Mouse (Mus musculus): ENCODE measurements around the gene Samm50. TPM values are rescaled to one million over a fixed set of nuclear protein-coding genes. Genes with fewer than 3 reads are reported as not detected.

The Samm50 gene
- polyA plus RNA-seq, 1 experiment from 2014 or later = 94.5 TPM

DNA sequence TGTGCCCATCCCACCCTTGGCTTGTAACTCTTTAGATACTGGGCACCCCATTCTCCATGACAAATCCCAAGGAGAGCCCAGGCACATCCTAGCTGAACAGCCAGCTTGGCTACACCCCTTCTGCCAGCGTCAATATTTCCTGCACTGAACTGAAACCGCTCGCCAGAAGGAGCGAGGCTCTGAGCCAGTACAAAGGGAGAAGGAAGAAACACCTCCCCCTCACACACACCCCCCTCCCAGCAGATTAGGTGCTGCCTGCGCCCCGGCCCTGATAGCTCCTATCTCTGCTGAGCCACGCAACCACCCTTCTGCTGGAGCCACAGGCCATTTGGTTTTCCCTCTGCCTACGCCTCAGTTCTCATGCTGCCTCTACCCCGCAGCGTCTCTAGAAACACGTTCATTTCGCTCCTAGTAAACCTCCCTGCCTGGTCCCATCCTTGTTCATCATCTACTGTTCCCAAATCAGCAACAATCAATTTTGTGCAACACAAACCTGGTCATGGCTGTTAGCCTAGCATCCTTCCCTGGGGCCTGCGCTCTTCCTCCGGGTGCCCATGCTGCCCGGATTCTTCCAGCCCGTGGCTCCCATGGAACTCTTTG, 39.2 kb downstream of the Samm50 start:
- 4% methylated on average over 16 of the region's 16 CpGs for WGBS
- peak; percentile 45 for DNase-seq (ENCODE audit: low spot score)
- Histone ChIP-seq H3K27ac (peak overlapping the region; percentile 86), H3K9me3 (no peaks in the 10 kb centered on the region), H3K27me3 (ENCODE audit: insufficient read depth, poor library complexity, severe bottlenecking) (peaks cover 40% of the 10 kb centered on the region), H3K4me3 (peak overlapping the region; percentile 74), H3K4me1 (replicated peaks) (peaks cover 66% of the 10 kb centered on the region), H3K36me3 (no peaks in the 10 kb centered on the region)

DNA sequence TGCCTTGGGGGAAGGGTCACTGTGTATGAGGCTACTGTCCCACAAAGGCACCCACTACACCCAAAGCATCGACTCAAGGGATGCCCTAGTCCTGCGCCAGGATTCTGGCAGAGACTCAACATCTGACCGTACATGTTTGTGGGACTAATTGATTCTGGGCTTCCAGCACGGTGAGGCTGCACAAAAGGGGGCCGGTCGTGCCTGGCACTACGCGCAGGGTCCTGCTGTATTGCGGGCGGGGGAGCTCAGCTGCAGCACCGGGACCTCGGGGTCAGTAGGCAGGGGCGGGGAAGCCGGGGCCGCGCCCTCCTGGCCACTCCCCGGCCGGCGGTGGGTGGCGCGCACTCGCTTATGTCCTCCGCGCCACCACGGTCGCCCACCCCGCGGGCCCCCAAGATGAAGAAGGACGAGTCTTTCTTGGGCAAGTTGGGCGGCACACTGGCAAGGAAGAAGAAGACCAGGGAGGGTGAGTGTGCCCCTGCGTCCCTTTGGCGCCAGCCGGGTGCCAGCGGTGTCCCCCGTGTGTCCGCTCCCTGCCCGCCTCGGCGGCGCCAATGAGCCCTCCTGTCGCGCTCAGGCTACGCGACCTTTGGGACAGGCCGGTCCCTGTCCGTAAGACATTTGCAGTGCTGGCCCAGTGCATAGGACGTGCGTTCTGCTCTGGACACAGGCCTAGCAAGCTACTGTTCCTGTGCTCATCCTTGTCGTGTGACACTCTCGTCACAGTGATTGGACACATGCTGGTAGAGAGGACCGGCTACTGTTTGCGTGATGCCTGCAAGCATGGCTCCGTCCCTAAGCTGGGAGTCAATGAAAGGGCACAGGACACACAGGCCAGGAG, 39.9 kb downstream of the Samm50 start, which contains the start of gene Parvb:
Gene Parvb, plus strand, starts transcription at position 323 of the 841 bp plus-strand sequence.
- Histone ChIP-seq H3K4me1 (replicated peaks) (peaks cover 61% of the 10 kb centered on the region), H3K27ac (peak within 1 kb of the TSS; percentile 86), H3K27me3 (ENCODE audit: insufficient read depth, poor library complexity, severe bottlenecking) (peaks cover 43% of the 10 kb centered on the region), H3K4me3 (peak within 1 kb of the TSS; percentile 74), H3K36me3 (no peaks in the 10 kb centered on the region), H3K9me3 (no peaks in the 10 kb centered on the region)
- peak; percentile 68 for DNase-seq (ENCODE audit: low spot score)
- WGBS = under 1% methylated on average over 53 of the region's 53 CpGs

DNA sequence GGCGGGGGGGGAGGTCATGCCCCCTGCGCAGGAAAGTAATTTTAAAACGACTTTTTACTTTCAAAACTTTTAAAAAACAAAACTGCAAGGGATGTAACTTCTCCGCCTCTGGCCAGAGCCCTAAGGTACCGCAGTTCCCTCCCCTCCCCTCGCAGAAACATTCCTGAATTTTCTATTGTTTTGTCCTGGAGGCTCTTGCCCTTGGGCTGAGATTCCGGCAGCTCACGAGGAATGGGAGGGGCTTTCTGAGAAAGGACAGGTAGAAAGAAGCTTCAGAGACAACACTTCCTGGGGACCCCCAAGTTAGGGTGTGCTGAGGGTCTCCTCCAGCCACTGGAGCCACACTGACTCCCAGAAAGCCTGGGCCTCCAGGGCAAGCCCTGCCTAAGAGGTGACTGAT, 40.6 kb downstream of the Samm50 start:
- Histone ChIP-seq H3K27me3 (ENCODE audit: insufficient read depth, poor library complexity, severe bottlenecking) (peaks cover 49% of the 10 kb centered on the region), H3K36me3 (no peaks in the 10 kb centered on the region), H3K9me3 (no peaks in the 10 kb centered on the region), H3K4me3 (peak overlapping the region; percentile 74), H3K27ac (peak overlapping the region; percentile 86), H3K4me1 (replicated peaks) (peaks cover 62% of the 10 kb centered on the region)
- WGBS = 4% methylated on average over 8 of the region's 8 CpGs
- no peak for DNase-seq (ENCODE audit: low spot score)

DNA sequence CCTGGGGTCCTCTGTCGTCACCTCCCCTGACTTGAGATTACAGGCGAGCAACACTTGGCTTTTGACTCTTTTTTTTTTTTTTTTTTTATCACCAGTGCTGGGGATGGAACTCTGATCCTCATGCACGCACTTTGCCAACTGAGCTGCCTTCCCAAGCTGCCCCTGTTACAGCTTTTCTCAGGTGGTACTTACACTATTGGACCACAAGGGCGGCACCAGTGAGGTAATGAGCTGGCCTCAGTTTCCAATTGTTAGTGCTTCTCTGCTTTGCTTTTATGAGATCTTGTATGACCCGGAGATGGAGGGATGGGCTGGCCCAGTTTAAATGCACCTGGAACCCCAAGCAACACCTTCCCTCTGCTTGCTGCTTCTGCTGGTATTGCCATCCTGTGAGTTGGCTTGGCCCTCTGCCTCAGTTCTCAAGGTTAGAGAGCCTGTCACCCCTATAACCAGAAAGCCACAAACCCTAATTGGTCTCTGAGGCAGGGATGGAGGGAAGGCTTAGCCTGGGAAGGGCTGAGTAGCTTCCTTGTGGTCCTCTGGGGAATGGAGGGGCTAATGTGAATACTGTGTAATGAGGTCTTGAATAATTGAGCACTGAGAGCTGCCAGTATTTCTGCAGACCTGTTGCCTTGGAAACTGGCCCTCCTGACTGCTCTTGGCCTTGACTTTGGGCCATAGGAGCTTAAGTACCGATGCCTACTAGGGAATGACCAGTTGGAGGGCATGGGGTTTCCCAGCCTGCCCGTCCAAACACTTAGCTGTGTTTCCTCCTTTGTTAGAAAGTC, 42.9 kb downstream of the Samm50 start:
- peaks cover 61% of the 10 kb centered on the region for H3K27me3 ChIP-seq (ENCODE audit: insufficient read depth, poor library complexity, severe bottlenecking)
- H3K4me1 ChIP-seq (replicated peaks) = peaks cover 74% of the 10 kb centered on the region
- no peaks in the 10 kb centered on the region for H3K36me3 ChIP-seq
- H3K9me3 ChIP-seq = no peaks in the 10 kb centered on the region
- no peak for DNase-seq (ENCODE audit: low spot score)
- H3K27ac ChIP-seq = peak overlapping the region; percentile 67; the same call in 1 of the 2 replicates
- 82% methylated on average over 7 of the region's 7 CpGs for WGBS
- no peak overlapping the region for H3K4me3 ChIP-seq

DNA sequence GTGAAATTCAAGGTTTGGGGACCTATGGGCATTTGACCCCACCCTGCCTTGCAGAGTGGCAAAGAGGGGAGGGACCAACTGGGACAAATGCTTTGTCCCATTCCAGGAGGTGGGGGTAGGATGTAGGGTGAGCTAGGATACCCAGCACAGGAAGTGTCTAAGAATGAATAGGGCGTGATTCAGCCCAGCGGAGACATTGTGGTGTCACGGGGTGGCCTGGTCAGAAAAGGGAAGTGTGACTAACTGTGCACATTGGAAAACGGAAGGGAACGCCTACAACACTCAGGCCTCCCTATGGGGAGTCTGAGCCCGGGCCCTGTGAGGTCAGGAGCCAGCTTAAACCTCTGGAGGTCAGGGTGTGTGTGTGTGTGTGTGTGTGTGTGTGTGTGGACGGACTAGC, 43.6 kb downstream of the Samm50 start:
- no peaks in the 10 kb centered on the region for H3K9me3 ChIP-seq
- no peak for DNase-seq (ENCODE audit: low spot score)
- peaks cover 55% of the 10 kb centered on the region for H3K27me3 ChIP-seq (ENCODE audit: insufficient read depth, poor library complexity, severe bottlenecking)
- peaks cover 70% of the 10 kb centered on the region for H3K4me1 ChIP-seq (replicated peaks)
- H3K36me3 ChIP-seq = no peaks in the 10 kb centered on the region
- 52% methylated on average over 7 of the region's 7 CpGs for WGBS
- peak overlapping the region; percentile 67; the same call in 1 of the 2 replicates for H3K27ac ChIP-seq
- H3K4me3 ChIP-seq = no peak overlapping the region

DNA sequence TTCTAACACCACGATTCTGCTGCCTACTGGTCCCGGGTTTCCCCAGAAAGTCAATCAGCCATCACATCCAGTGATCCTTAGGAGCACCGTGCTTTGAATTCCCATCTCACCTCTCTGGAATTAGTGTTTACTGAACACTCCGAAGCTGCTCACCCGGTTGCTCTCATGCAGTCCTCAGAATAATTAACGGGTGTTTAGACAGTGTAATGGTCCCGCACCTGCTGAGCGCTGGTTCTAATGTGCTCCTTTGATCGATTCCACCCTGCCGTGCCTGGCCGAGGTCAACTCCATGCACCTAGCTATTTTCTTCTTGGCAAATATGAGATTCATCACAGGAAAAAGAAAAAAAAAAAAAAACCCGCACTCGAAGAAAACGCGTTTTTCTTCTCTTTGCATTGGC, 46.5 kb downstream of the Samm50 start:
- Histone ChIP-seq H3K27ac (no peak overlapping the region), H3K4me1 (replicated peaks) (peaks cover 54% of the 10 kb centered on the region), H3K36me3 (no peaks in the 10 kb centered on the region), H3K4me3 (no peak overlapping the region), H3K9me3 (no peaks in the 10 kb centered on the region), H3K27me3 (ENCODE audit: insufficient read depth, poor library complexity, severe bottlenecking) (peaks cover 36% of the 10 kb centered on the region)
- 39% methylated on average over 15 of the region's 15 CpGs for WGBS
- DNase-seq (ENCODE audit: low spot score) = no peak

DNA sequence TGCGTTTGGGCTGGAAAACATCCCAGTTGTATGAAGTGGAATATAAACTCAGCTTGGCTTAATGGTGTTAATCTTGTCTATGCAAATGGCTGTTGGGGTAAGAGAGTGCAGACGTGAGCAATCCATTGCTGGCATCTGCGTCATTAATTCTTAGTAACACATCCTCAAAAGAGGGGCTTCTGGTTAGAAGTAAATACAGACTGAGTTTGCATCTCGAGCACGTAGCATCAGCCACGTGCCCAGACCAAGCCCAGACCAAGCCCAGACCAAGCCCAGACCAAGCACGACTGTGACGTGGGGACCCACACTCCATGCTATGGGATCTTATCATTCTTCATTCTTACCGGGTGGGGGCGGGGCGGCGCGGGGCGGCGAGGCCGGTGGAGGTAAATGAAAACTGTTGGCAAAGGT, 47.0 kb downstream of the Samm50 start:
- Histone ChIP-seq H3K4me3 (peak overlapping the region; percentile 18; the same call in 1 of the 2 replicates), H3K9me3 (no peaks in the 10 kb centered on the region), H3K27me3 (ENCODE audit: insufficient read depth, poor library complexity, severe bottlenecking) (peaks cover 36% of the 10 kb centered on the region), H3K27ac (0 out of 2 replicates have a peak overlapping the region, but pooled peaks have one; percentile 24), H3K36me3 (no peaks in the 10 kb centered on the region), H3K4me1 (replicated peaks) (peaks cover 54% of the 10 kb centered on the region)
- 21% methylated on average over 16 of the region's 16 CpGs for WGBS
- DNase-seq (ENCODE audit: low spot score) = no peak

- WGBS = 54% methylated on average over 7 of the region's 7 CpGs
- peaks cover 32% of the 10 kb centered on the region for H3K27me3 ChIP-seq (ENCODE audit: insufficient read depth, poor library complexity, severe bottlenecking)
- H3K4me1 ChIP-seq (replicated peaks) = peaks cover 50% of the 10 kb centered on the region
- H3K4me3 ChIP-seq = no peak overlapping the region
- H3K27ac ChIP-seq = no peak overlapping the region
- DNase-seq (ENCODE audit: low spot score) = peak; percentile 29
- H3K9me3 ChIP-seq = no peaks in the 10 kb centered on the region
- H3K36me3 ChIP-seq = no peaks in the 10 kb centered on the region
Measured at GRCm38 (mm10) chr15:84241520-84241919, 49.5 kb downstream of the Samm50 start.

- peaks cover 19% of the 10 kb centered on the region for H3K4me1 ChIP-seq (replicated peaks)
- H3K36me3 ChIP-seq = peaks cover 8% of the 10 kb centered on the region; the same call in 1 of the 2 replicates
- whole genome bisulfite sequencing = 83% methylated on average over 7 of the region's 7 CpGs
- H3K27ac ChIP-seq = peak overlapping the region; percentile 3; the same call in 1 of the 2 replicates
- peaks cover 9% of the 10 kb centered on the region for H3K9me3 ChIP-seq
- DNase-seq (ENCODE audit: low spot score) = no peak
- no peaks in the 10 kb centered on the region for H3K27me3 ChIP-seq (ENCODE audit: insufficient read depth, poor library complexity, severe bottlenecking)
- H3K4me3 ChIP-seq = no peak overlapping the region
Measured at GRCm38 (mm10) chr15:84245104-84245503, 53.1 kb downstream of the Samm50 start.

GRCm38 (mm10) chr15:84246195-84246594, 54.2 kb downstream of the Samm50 start:
- no peak for DNase-seq (ENCODE audit: low spot score)
- WGBS = 93% methylated on average over 6 of the region's 6 CpGs
- Histone ChIP-seq H3K9me3 (peaks cover 9% of the 10 kb centered on the region), H3K4me1 (replicated peaks) (peaks cover 12% of the 10 kb centered on the region), H3K36me3 (peaks cover 8% of the 10 kb centered on the region; the same call in 1 of the 2 replicates), H3K27ac (no peak overlapping the region), H3K27me3 (ENCODE audit: insufficient read depth, poor library complexity, severe bottlenecking) (no peaks in the 10 kb centered on the region), H3K4me3 (no peak overlapping the region)

DNA sequence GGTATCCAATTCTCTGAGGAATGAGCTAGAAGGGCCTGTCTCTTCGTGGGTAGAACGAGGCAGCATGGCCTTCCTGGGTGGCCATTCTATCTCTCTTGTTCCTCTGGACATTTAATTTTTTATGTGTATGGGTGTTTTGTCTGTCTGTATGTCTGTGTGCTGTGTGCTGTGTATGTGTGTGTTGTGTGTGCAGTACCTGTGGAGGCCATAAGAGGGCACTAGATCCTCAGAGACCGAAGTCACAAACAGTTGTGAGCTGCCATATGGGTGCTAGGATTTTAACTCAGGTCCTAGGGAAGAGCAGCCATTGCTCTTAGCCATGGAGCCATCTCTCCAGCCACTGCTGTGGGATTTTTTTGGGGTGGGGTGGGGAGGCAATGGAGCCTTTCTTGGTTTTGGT, 55.3 kb downstream of the Samm50 start:
- peaks cover 8% of the 10 kb centered on the region; the same call in 1 of the 2 replicates for H3K36me3 ChIP-seq
- no peaks in the 10 kb centered on the region for H3K27me3 ChIP-seq (ENCODE audit: insufficient read depth, poor library complexity, severe bottlenecking)
- peaks cover 9% of the 10 kb centered on the region for H3K9me3 ChIP-seq
- H3K27ac ChIP-seq = no peak overlapping the region
- H3K4me1 ChIP-seq (replicated peaks) = peaks cover 10% of the 10 kb centered on the region; the same call in 1 of the 2 replicates
- 90% methylated on average over 3 of the region's 3 CpGs for WGBS
- no peak overlapping the region for H3K4me3 ChIP-seq
- DNase-seq (ENCODE audit: low spot score) = no peak

- Histone ChIP-seq H3K4me3 (no peak overlapping the region), H3K9me3 (peaks cover 9% of the 10 kb centered on the region), H3K4me1 (replicated peaks) (peaks cover 30% of the 10 kb centered on the region), H3K27me3 (ENCODE audit: insufficient read depth, poor library complexity, severe bottlenecking) (0 out of 2 replicates have a peak, but pooled peaks cover 3% of the 10 kb centered on the region), H3K36me3 (peaks cover 8% of the 10 kb centered on the region; the same call in 1 of the 2 replicates), H3K27ac (no peak overlapping the region; the same call in 1 of the 2 replicates)
- 84% methylated on average over 13 of the region's 13 CpGs for WGBS
- DNase-seq (ENCODE audit: low spot score) = no peak
Measured at GRCm38 (mm10) chr15:84251227-84251626, 59.2 kb downstream of the Samm50 start.

All from hindbrain, embryonic 10.5 days (tissue).